Mouse (Mus musculus) myocyte (in vitro differentiated cells): ENCODE data around the gene Alpi. TPM values are rescaled to one million over a fixed set of nuclear protein-coding genes. Genes with fewer than 3 reads are reported as not detected.

Experiments
- H3K27me3 ChIP-seq: one replicate; pipeline ENCODE4 v1.6.1; 2011; ENCODE audit not compliant: control insufficient read depth, insufficient read depth, insufficient read length
- H3K36me3 ChIP-seq: one replicate; pipeline ENCODE4 v1.6.1; 2011; ENCODE audit not compliant: control insufficient read depth, insufficient read depth
- H3K4me2 ChIP-seq: one replicate; pipeline ENCODE4 v1.6.1; 2011; ENCODE audit warnings: low read depth, control low read depth
- H3K4me3 ChIP-seq: one replicate; pipeline ENCODE4 v1.5.1; 2011; ENCODE audit warnings: mild to moderate bottlenecking, control low read depth, moderate library complexity
- H3K79me2 ChIP-seq: one replicate; pipeline ENCODE4 v1.6.1; 2011; ENCODE audit not compliant: control insufficient read depth, insufficient read depth
- H3ac ChIP-seq: one replicate; pipeline ENCODE4 v1.6.1; 2011; ENCODE audit not compliant: control insufficient read depth, insufficient read length
- CEBPB ChIP-seq: IDR thresholded peaks from 2 replicates; pipeline ENCODE4 v1.6.1; 2011; ENCODE audit warnings: mild to moderate bottlenecking, moderate library complexity; ENCODE audit not compliant: poor library complexity, insufficient read depth, severe bottlenecking
- E2F4 ChIP-seq: IDR thresholded peaks from one replicate; pipeline ENCODE4 v1.6.1; 2011; ENCODE audit warnings: mild to moderate bottlenecking, control low read depth, moderate library complexity; ENCODE audit not compliant: insufficient read depth
- MAX ChIP-seq: IDR thresholded peaks from one replicate; pipeline ENCODE4 v1.6.1; 2011; ENCODE audit warnings: low read depth, mild to moderate bottlenecking, control low read depth
- MYOD1 ChIP-seq, 3 experiments: IDR thresholded peaks; one replicate each; pipeline ENCODE4 v1.6.1; 2011; ENCODE audit warnings: control low read depth in 2 of 3, low read depth in 2 of 3, mild to moderate bottlenecking in 2 of 3, moderate library complexity in 1 of 3; ENCODE audit not compliant: insufficient read length in 2 of 3, control insufficient read depth in 1 of 3
- MYOG ChIP-seq, 3 experiments: IDR thresholded peaks; one replicate each; pipeline ENCODE4 v1.6.1; 2011; ENCODE audit warnings: control low read depth in 2 of 3, low read depth in 2 of 3, mild to moderate bottlenecking in 2 of 3; ENCODE audit not compliant: insufficient read length in 2 of 3, control insufficient read depth in 1 of 3, insufficient read depth in 1 of 3
- POLR2AphosphoS2 ChIP-seq: IDR thresholded peaks from one replicate; pipeline ENCODE4 v1.6.1; 2011; ENCODE audit warnings: low read depth, control low read depth; ENCODE audit not compliant: insufficient read length
- REST ChIP-seq: IDR thresholded peaks from one replicate; pipeline ENCODE4 v1.6.1; 2011; ENCODE audit warnings: mild to moderate bottlenecking, control low read depth, moderate library complexity; ENCODE audit not compliant: insufficient read depth, insufficient read length
- SRF ChIP-seq: IDR thresholded peaks from one replicate; pipeline ENCODE4 v1.6.1; 2011; ENCODE audit warnings: low read depth; ENCODE audit not compliant: control insufficient read depth, insufficient read length
- TCF12 ChIP-seq: IDR thresholded peaks from one replicate; pipeline ENCODE4 v1.6.1; 2011; ENCODE audit warnings: mild to moderate bottlenecking, control low read depth; ENCODE audit not compliant: poor library complexity, insufficient read depth, severe bottlenecking
- TCF3 ChIP-seq: IDR thresholded peaks from one replicate; pipeline ENCODE4 v1.6.1; 2011; ENCODE audit warnings: low read depth, control low read depth; ENCODE audit not compliant: insufficient read length
- USF1 ChIP-seq: IDR thresholded peaks from one replicate; pipeline ENCODE4 v1.6.1; 2011; ENCODE audit warnings: low read depth, mild to moderate bottlenecking, control low read depth, moderate library complexity
- polyA plus RNA-seq: library from polyadenylated mRNA; unstranded; fragments of >200 nt; fragmentation: generic; extraction: Trizol; gene quantifications from one replicate; pipeline ENCODE4 v1.2.1, GENCODE M21; 2012; ENCODE audit warnings: missing spikeins

Gene Alpi
- polyA plus RNA-seq, 1 experiment, result 0.32 TPM

GRCm38 (mm10) chr1:87050700-87051099 is 50.7 kb downstream of the Alpi start:
- Histone ChIP-seq H3K27me3 (no peaks in the 10 kb centered on the region), H3K79me2 (no peaks in the 10 kb centered on the region), H3ac (no peak overlapping the region), H3K4me3 (no peak overlapping the region), H3K36me3 (no peaks in the 10 kb centered on the region), H3K4me2 (peak overlapping the region; percentile 49)
- TF ChIP-seq TCF3 (peak; percentile 84), MYOD1 (IDR thresholded peaks at IDR 0.05; ENCODE audit: control insufficient read depth in 1 of 3, insufficient read length in 2 of 3, low read depth in 2 of 3) (peak; percentile 86 to 99 (median 99)), CEBPB (no peak), TCF12 (peak; percentile 75), POLR2AphosphoS2 (no peak), MYOG (IDR thresholded peaks at IDR 0.05; ENCODE audit: control insufficient read depth in 1 of 3, insufficient read depth in 1 of 3, insufficient read length in 2 of 3, low read depth in 2 of 3) (peak; percentile 48 to 93 (median 85)), REST (no peak)

- TF ChIP-seq E2F4 (no peak), REST (no peak), USF1 (no peak), POLR2AphosphoS2 (no peak), SRF (no peak), MYOD1 (IDR thresholded peaks at IDR 0.05; ENCODE audit: control insufficient read depth in 1 of 3, insufficient read length in 2 of 3, low read depth in 2 of 3) (no peak), MYOG (IDR thresholded peaks at IDR 0.05; ENCODE audit: control insufficient read depth in 1 of 3, insufficient read depth in 1 of 3, insufficient read length in 2 of 3, low read depth in 2 of 3) (no peak), MAX (no peak)
- no peak overlapping the region for H3ac ChIP-seq
- H3K36me3 ChIP-seq, result no peaks in the 10 kb centered on the region
- no peak overlapping the region for H3K4me2 ChIP-seq
- H3K27me3 ChIP-seq, result no peaks in the 10 kb centered on the region
- no peak overlapping the region for H3K4me3 ChIP-seq
- no peaks in the 10 kb centered on the region for H3K79me2 ChIP-seq
Measured at GRCm38 (mm10) chr1:87050072-87050471, 51.3 kb downstream of the Alpi start.

Other genes starting within 250 kb of the Alpi start
- gene Alppl2, start 11.7 kb downstream of the Alpi start, polyA plus RNA-seq, result not detected
- gene Akp3, start 23.4 kb upstream of the Alpi start, polyA plus RNA-seq, result 0.08 TPM
- 0.06 TPM for gene Ecel1, start 54.9 kb upstream of the Alpi start, polyA plus RNA-seq
- gene Prss56, start 81.7 kb upstream of the Alpi start, polyA plus RNA-seq, result 0.16 TPM
- gene Chrnd, start 89.0 kb upstream of the Alpi start, polyA plus RNA-seq, result 208 TPM
- gene Chrng, start 103.1 kb upstream of the Alpi start, polyA plus RNA-seq, result 376 TPM
- 221 TPM for gene Eif4e2, start 112.3 kb upstream of the Alpi start, polyA plus RNA-seq
- gene Efhd1, start 162.8 kb upstream of the Alpi start, polyA plus RNA-seq, result 2.1 TPM
- 19.0 TPM for gene Gigyf2, start 225.4 kb upstream of the Alpi start, polyA plus RNA-seq